Mouse (Mus musculus): ENCODE results near the gene Jam3. TPM values are rescaled to one million over a fixed set of nuclear protein-coding genes. Genes with fewer than 3 reads are reported as not detected.

Gene Jam3
- polyA plus RNA-seq, 1 experiment: 37.1 TPM

DNA sequence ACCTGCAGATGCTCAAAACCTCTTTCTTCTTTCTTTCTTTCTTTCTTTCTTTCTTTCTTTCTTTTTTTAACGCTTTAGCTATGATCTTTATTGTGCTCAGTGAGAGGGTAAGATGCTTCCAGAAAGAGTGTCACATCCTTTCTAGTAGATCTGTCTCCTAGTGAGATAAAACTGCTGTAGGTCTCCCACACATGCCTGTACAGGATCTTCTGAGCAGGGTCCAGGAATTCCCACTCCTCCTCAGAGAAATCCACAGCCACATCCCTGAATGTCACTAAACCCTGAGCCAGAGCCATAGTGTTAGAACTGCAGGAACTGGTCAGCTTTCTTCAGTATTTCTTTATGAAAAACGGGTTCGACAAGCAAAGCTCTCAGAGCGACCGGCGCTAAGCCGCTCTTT, 19.8 kb downstream of the Jam3 start:
- DNase-seq: no peak
- TF ChIP-seq CTCF (conservative IDR thresholded peaks at IDR 0.05; ENCODE audit: insufficient read depth, insufficient read length, low read depth, low read length) (no peak), POLR2A (IDR thresholded peaks at IDR 0.05; ENCODE audit: low read depth, low read length) (no peak)
- 90% methylated on average over 7 of the region's 7 CpGs for WGBS
- no peaks in the 10 kb centered on the region for H3K27me3 ChIP-seq (replicated peaks; ENCODE audit: control insufficient read depth, insufficient read depth, low read length)
- H3K27ac ChIP-seq (ENCODE audit: insufficient read depth, low read depth, low read length): no peak overlapping the region
- H3K4me3 ChIP-seq (ENCODE audit: insufficient read depth, low read depth, low read length): no peak overlapping the region
- H3K36me3 ChIP-seq (ENCODE audit: control insufficient read depth, insufficient read depth, low read length): no peaks in the 10 kb centered on the region
- H3K4me1 ChIP-seq (ENCODE audit: control insufficient read depth, insufficient read depth, low read length): no peaks in the 10 kb centered on the region

GRCm38 (mm10) chr9:27134410-27134809, 20.8 kb downstream of the Jam3 start:
- no peak overlapping the region for H3K4me3 ChIP-seq (ENCODE audit: insufficient read depth, low read depth, low read length)
- WGBS: 53% methylated on average over 1 of the region's 1 CpGs
- peak; percentile 71 for DNase-seq

GRCm38 (mm10) chr9:27128629-27129028, 26.6 kb downstream of the Jam3 start:
- Histone ChIP-seq H3K4me3 (ENCODE audit: insufficient read depth, low read depth, low read length) (no peak overlapping the region), H3K27me3 (replicated peaks; ENCODE audit: control insufficient read depth, insufficient read depth, low read length) (no peaks in the 10 kb centered on the region), H3K27ac (ENCODE audit: insufficient read depth, low read depth, low read length) (no peak overlapping the region), H3K36me3 (ENCODE audit: control insufficient read depth, insufficient read depth, low read length) (no peaks in the 10 kb centered on the region), H3K4me1 (ENCODE audit: control insufficient read depth, insufficient read depth, low read length) (peaks cover 3% of the 10 kb centered on the region; the same call in 1 of the 2 replicates)
- no peak for TF ChIP-seq CTCF (conservative IDR thresholded peaks at IDR 0.05; ENCODE audit: insufficient read depth, insufficient read length, low read depth, low read length)
- TF ChIP-seq POLR2A (IDR thresholded peaks at IDR 0.05; ENCODE audit: low read depth, low read length): no peak
- 43% methylated on average over 4 of the region's 4 CpGs for WGBS
- DNase-seq: peak; percentile 70

More at GRCm38 (mm10) chr9:27134410-27134809, 20.8 kb downstream of the Jam3 start:
- H3K4me1 ChIP-seq (ENCODE audit: control insufficient read depth, insufficient read depth, low read length): no peaks in the 10 kb centered on the region
- no peak overlapping the region for H3K27ac ChIP-seq (ENCODE audit: insufficient read depth, low read depth, low read length)
- H3K36me3 ChIP-seq (ENCODE audit: control insufficient read depth, insufficient read depth, low read length): no peaks in the 10 kb centered on the region
- TF ChIP-seq POLR2A (IDR thresholded peaks at IDR 0.05; ENCODE audit: low read depth, low read length) (no peak), CTCF (conservative IDR thresholded peaks at IDR 0.05; ENCODE audit: insufficient read depth, insufficient read length, low read depth, low read length) (0 out of 2 replicates have a peak, but pooled peaks have one; percentile 0)
- H3K27me3 ChIP-seq (replicated peaks; ENCODE audit: control insufficient read depth, insufficient read depth, low read length): no peaks in the 10 kb centered on the region

- 94% methylated on average over 6 of the region's 6 CpGs for WGBS
Measured at GRCm38 (mm10) chr9:27126543-27126942, 28.7 kb downstream of the Jam3 start.

DNA sequence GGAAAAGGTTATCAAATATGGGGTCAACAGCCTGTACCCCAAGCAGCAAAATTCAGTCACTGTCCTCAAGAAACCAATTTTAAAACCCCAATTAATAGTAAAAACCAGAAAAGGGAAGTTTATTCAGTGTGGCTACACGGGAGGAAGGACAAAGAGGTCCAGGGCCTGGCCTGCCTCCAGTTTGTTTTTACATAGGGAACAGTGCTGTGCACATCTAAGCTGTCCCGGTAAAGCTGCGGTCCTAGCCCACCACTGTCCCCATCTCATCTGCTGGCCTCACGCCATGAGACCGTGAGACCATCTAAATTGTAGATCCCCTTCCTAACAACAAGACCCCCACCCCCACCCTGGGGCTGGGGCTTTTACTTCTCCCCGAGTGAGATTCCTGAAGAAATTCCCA, 29.8 kb downstream of the Jam3 start:
- Histone ChIP-seq H3K27me3 (replicated peaks; ENCODE audit: control insufficient read depth, insufficient read depth, low read length) (no peaks in the 10 kb centered on the region), H3K4me3 (ENCODE audit: insufficient read depth, low read depth, low read length) (no peak overlapping the region), H3K36me3 (ENCODE audit: control insufficient read depth, insufficient read depth, low read length) (no peaks in the 10 kb centered on the region), H3K27ac (ENCODE audit: insufficient read depth, low read depth, low read length) (no peak overlapping the region), H3K4me1 (ENCODE audit: control insufficient read depth, insufficient read depth, low read length) (peaks cover 3% of the 10 kb centered on the region; the same call in 1 of the 2 replicates)
- 67% methylated on average over 6 of the region's 6 CpGs for WGBS
- peak; percentile 18 for DNase-seq
- TF ChIP-seq CTCF (conservative IDR thresholded peaks at IDR 0.05; ENCODE audit: insufficient read depth, insufficient read length, low read depth, low read length) (no peak), POLR2A (IDR thresholded peaks at IDR 0.05; ENCODE audit: low read depth, low read length) (no peak)

More at GRCm38 (mm10) chr9:27126543-27126942, 28.7 kb downstream of the Jam3 start:
- Histone ChIP-seq H3K27ac (ENCODE audit: insufficient read depth, low read depth, low read length) (no peak overlapping the region), H3K4me1 (ENCODE audit: control insufficient read depth, insufficient read depth, low read length) (peaks cover 3% of the 10 kb centered on the region; the same call in 1 of the 2 replicates), H3K4me3 (ENCODE audit: insufficient read depth, low read depth, low read length) (no peak overlapping the region), H3K36me3 (ENCODE audit: control insufficient read depth, insufficient read depth, low read length) (no peaks in the 10 kb centered on the region), H3K27me3 (replicated peaks; ENCODE audit: control insufficient read depth, insufficient read depth, low read length) (no peaks in the 10 kb centered on the region)
- DNase-seq: no peak
- TF ChIP-seq POLR2A (IDR thresholded peaks at IDR 0.05; ENCODE audit: low read depth, low read length) (no peak), CTCF (conservative IDR thresholded peaks at IDR 0.05; ENCODE audit: insufficient read depth, insufficient read length, low read depth, low read length) (no peak)

DNA sequence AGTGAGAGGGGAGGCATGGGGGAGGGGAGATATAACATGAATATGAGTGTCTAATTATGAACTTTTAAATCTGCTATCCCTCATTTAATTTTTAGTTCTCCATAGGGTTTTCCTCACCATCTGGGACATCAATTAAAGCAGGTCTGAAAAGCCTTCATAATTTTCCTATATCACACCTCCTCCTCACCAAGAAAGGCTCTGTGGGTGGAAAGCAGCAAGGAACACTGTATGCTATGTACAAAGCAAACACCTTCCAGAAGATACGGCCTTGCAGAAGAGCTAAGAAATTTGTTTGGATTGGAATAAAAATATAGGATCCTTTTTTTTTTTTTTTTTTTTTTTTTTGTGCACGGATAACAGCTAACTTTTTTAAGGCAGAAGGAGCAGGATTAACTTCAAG, 31.3 kb downstream of the Jam3 start:
- Histone ChIP-seq H3K27ac (ENCODE audit: insufficient read depth, low read depth, low read length) (no peak overlapping the region), H3K4me3 (ENCODE audit: insufficient read depth, low read depth, low read length) (no peak overlapping the region), H3K36me3 (ENCODE audit: control insufficient read depth, insufficient read depth, low read length) (no peaks in the 10 kb centered on the region), H3K27me3 (replicated peaks; ENCODE audit: control insufficient read depth, insufficient read depth, low read length) (no peaks in the 10 kb centered on the region), H3K4me1 (ENCODE audit: control insufficient read depth, insufficient read depth, low read length) (peaks cover 3% of the 10 kb centered on the region; the same call in 1 of the 2 replicates)
- no peak for TF ChIP-seq CTCF (conservative IDR thresholded peaks at IDR 0.05; ENCODE audit: insufficient read depth, insufficient read length, low read depth, low read length)
- TF ChIP-seq POLR2A (IDR thresholded peaks at IDR 0.05; ENCODE audit: low read depth, low read length): no peak
- 83% methylated on average over 2 of the region's 2 CpGs for WGBS
- no peak for DNase-seq

DNA sequence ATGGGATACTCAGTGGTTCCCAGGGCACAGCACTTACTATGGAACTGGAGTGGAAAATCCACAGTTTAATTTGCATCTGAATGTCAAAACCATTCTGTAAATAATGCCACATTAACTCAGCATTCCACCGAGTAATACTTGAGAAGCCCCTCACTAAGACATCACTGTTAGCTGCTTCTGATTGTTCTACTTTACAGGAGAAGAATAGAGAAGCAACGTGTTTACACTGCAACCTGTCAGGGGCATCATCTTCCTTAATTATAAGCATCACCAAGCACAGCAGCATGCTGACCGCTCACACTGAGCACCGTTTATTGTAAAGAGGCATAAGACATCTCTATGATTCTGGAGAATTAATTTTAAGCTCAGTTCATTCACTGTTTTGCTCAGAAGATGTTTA, 32.3 kb downstream of the Jam3 start:
- DNase-seq: no peak
- H3K4me1 ChIP-seq (ENCODE audit: control insufficient read depth, insufficient read depth, low read length): no peaks in the 10 kb centered on the region; the same call in 1 of the 2 replicates
- TF ChIP-seq POLR2A (IDR thresholded peaks at IDR 0.05; ENCODE audit: low read depth, low read length): no peak
- no peak for TF ChIP-seq CTCF (conservative IDR thresholded peaks at IDR 0.05; ENCODE audit: insufficient read depth, insufficient read length, low read depth, low read length)
- H3K27me3 ChIP-seq (replicated peaks; ENCODE audit: control insufficient read depth, insufficient read depth, low read length): no peaks in the 10 kb centered on the region
- no peaks in the 10 kb centered on the region for H3K36me3 ChIP-seq (ENCODE audit: control insufficient read depth, insufficient read depth, low read length)
- no peak overlapping the region for H3K27ac ChIP-seq (ENCODE audit: insufficient read depth, low read depth, low read length)
- H3K4me3 ChIP-seq (ENCODE audit: insufficient read depth, low read depth, low read length): no peak overlapping the region
- 76% methylated on average over 4 of the region's 4 CpGs for WGBS
